Mouse (Mus musculus): ENCODE data around the gene Lmtk2.

Lmtk2 gene

GRCm38 (mm10) chr5:144100149-144100935 lies at the start of gene Lmtk2:
Lmtk2 (plus strand) TSS chr5:144100436.
- peak; percentile 97 for DNase-seq

GRCm38 (mm10) chr5:144051268-144051667 lies 49.0 kb upstream of the Lmtk2 start:
- no peak for DNase-seq

- DNase-seq = peak; percentile 25
Measured at GRCm38 (mm10) chr5:144053450-144053849, 46.8 kb upstream of the Lmtk2 start.

- no peak for DNase-seq
Measured at GRCm38 (mm10) chr5:144054340-144054739, 45.9 kb upstream of the Lmtk2 start.

- DNase-seq = no peak
Measured at GRCm38 (mm10) chr5:144064093-144064492, 36.1 kb upstream of the Lmtk2 start.

GRCm38 (mm10) chr5:144066036-144066435 lies 34.2 kb upstream of the Lmtk2 start:
- DNase-seq = no peak

GRCm38 (mm10) chr5:144070064-144070463 lies 30.2 kb upstream of the Lmtk2 start:
- DNase-seq = no peak

- DNase-seq = no peak
Measured at GRCm38 (mm10) chr5:144071249-144071648, 29.0 kb upstream of the Lmtk2 start.

GRCm38 (mm10) chr5:144077541-144077940 lies 22.7 kb upstream of the Lmtk2 start:
- DNase-seq = no peak

- no peak for DNase-seq
Measured at GRCm38 (mm10) chr5:144080886-144081285, 19.4 kb upstream of the Lmtk2 start.

GRCm38 (mm10) chr5:144082006-144082405 lies 18.2 kb upstream of the Lmtk2 start:
- no peak for DNase-seq

GRCm38 (mm10) chr5:144083521-144083920 lies 16.7 kb upstream of the Lmtk2 start:
- no peak for DNase-seq

GRCm38 (mm10) chr5:144084271-144084670 lies 16.0 kb upstream of the Lmtk2 start:
- no peak for DNase-seq

- DNase-seq = no peak
Measured at GRCm38 (mm10) chr5:144085696-144086095, 14.5 kb upstream of the Lmtk2 start.

GRCm38 (mm10) chr5:144086494-144086893 lies 13.7 kb upstream of the Lmtk2 start:
- DNase-seq = no peak

- no peak for DNase-seq
Measured at GRCm38 (mm10) chr5:144088354-144088753, 11.9 kb upstream of the Lmtk2 start.

GRCm38 (mm10) chr5:144095461-144095970 lies 4.7 kb upstream of the Lmtk2 start:
- DNase-seq = no peak

GRCm38 (mm10) chr5:144097902-144098639 lies 2.2 kb upstream of the Lmtk2 start:
- no peak for DNase-seq

- DNase-seq = no peak
Measured at GRCm38 (mm10) chr5:144098640-144098929, 1.7 kb upstream of the Lmtk2 start.

- DNase-seq = no peak
Measured at GRCm38 (mm10) chr5:144100948-144101347, 712 bp downstream of the Lmtk2 start.

GRCm38 (mm10) chr5:144105070-144105469 lies 4.8 kb downstream of the Lmtk2 start:
- DNase-seq = no peak

GRCm38 (mm10) chr5:144105471-144106129 lies 5.4 kb downstream of the Lmtk2 start:
- no peak for DNase-seq

- no peak for DNase-seq
Measured at GRCm38 (mm10) chr5:144106130-144106510, 5.9 kb downstream of the Lmtk2 start.

- no peak for DNase-seq
Measured at GRCm38 (mm10) chr5:144109201-144109600, 9.0 kb downstream of the Lmtk2 start.

Measured in layer of hippocampus, adult 9-11 months (tissue).